Mouse (Mus musculus): Measurements from ENCODE around the gene Nr5a1.

Gene Nr5a1

GRCm38 (mm10) chr2:38650340-38650739 lies 64.0 kb downstream of the Nr5a1 start:
- no peak for DNase-seq (ENCODE audit: low read depth)

- DNase-seq (ENCODE audit: low read depth) = no peak
Measured at GRCm38 (mm10) chr2:38647661-38648060, 66.7 kb downstream of the Nr5a1 start.

- DNase-seq (ENCODE audit: low read depth) = no peak
Measured at GRCm38 (mm10) chr2:38647201-38647606, 67.1 kb downstream of the Nr5a1 start.

GRCm38 (mm10) chr2:38645936-38646335 lies 68.4 kb downstream of the Nr5a1 start:
- DNase-seq (ENCODE audit: low read depth) = peak; percentile 67

- DNase-seq (ENCODE audit: low read depth) = peak; percentile 93
Measured at GRCm38 (mm10) chr2:38643625-38644427, 70.5 kb downstream of the Nr5a1 start, which contains the start of gene Psmb7. Gene Psmb7, minus strand, starts transcription at chr2:38644087.
